Mouse (Mus musculus) bone marrow, adult 2 months (tissue): ENCODE data around the gene Grwd1.

ENCODE experiments used
- CTCF ChIP-seq: fragments of 200-500 bp; IDR thresholded peaks from 2 replicates; pipeline ENCODE4 v1.5.1; 2011; ENCODE audit warnings: low read length, control low read depth; ENCODE audit not compliant: control insufficient read depth, insufficient read depth
- POLR2A ChIP-seq: fragments of 200-500 bp; IDR thresholded peaks from 2 replicates; pipeline ENCODE4 v1.6.1; 2011; ENCODE audit warnings: low read depth, mild to moderate bottlenecking, control low read depth, low read length, borderline replicate concordance; ENCODE audit not compliant: control insufficient read depth

DNA sequence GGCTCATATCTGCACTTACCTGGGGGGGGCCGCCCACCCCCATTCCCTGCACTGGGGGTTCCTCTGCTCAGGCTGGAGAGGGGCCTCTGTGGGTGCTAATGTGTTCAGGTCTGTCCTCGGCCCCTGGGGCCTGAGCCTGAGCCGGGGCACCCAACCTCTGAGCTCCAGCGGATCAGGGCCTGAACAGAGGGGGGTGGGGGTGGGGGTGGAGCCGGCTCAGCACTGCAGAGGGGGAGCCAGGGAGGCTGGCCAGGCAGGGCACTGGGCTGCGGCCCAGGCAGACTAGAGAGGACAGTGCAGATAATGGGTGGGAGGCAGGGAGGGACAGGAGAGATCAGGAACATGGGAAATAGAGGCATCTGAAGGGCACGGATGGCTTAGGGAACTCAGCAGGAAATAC is 6.1 kb downstream of the Grwd1 start, which contains the start of gene Kcnj14:
- TF ChIP-seq CTCF (no peak), POLR2A (no peak)
